Mouse (Mus musculus): Measurements from ENCODE around the gene Lmntd2. TPM values are rescaled to one million over a fixed set of nuclear protein-coding genes. Genes with fewer than 3 reads are reported as not detected.
A peak's percentile ranks its signal among the peaks of the same experiment; 100 is the strongest.

Gene Lmntd2
- polyA plus RNA-seq, 1 experiment from 2014 or later = 2.5 TPM

DNA sequence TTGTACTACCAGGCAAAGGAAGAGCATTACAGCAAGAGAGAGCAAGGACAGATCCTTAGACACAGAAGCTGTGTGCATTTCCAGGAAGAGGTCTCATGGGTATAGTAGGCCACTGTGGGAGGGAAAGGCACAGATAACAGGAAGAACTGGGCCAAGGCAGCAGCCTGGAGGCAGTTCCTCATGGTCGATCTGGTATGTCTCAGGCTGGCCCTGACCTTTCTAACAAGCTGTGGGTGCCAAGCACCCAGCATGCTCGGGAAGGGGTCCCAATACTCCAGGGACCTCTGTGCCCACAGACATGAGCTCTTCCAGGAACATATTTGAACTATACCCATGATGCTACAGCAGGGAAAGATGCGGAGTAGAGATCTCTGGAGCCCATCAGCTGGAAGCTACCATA is 9.3 kb downstream of the Lmntd2 start:
- Histone ChIP-seq H3K4me2 (ENCODE audit: low read depth, low read length) (no peak overlapping the region), H3K4me1 (ENCODE audit: control insufficient read depth, insufficient read depth, low read length) (no peaks in the 10 kb centered on the region), H3K4me3 (ENCODE audit: low read depth, low read length) (no peak overlapping the region), H3K9ac (replicated peaks; ENCODE audit: low read length) (no peak overlapping the region), H3K9me3 (replicated peaks; ENCODE audit: control insufficient read depth, low read length) (no peaks in the 10 kb centered on the region), H3K36me3 (replicated peaks; ENCODE audit: control insufficient read depth, insufficient read depth, low read depth, low read length) (no peaks in the 10 kb centered on the region; the same call in 1 of the 2 replicates), H3K27me3 (ENCODE audit: control insufficient read depth, insufficient read depth, low read length) (no peaks in the 10 kb centered on the region), H3K27ac (replicated peaks; ENCODE audit: low read depth, low read length) (no peak overlapping the region)
- DNase-seq (ENCODE audit: low spot score) (no peak), ATAC-seq (replicated peaks; ENCODE audit: insufficient number of reproducible peaks, low FRiP score, low TSS enrichment, low read depth) (no peak)
- 77% methylated on average over 3 of the region's 3 CpGs for WGBS

DNA sequence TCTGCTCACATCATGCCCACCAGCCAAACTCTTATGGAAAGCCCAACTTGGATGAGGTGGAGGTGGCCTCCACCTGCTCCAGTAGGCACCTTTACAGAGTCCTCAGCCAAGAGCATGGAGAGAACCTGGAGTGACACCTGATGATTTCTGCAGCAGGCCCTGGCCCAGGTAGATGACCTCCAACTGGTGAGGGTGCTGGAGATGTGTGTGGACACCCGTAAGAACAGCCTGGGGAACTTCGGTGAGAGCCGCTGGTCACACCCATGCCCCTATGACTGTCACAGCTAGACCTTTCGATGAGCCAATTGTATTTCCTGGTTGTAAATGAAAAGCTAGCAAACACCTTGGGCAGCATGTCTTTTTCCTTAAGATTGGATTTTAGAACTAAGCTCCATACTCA is 15.8 kb downstream of the Lmntd2 start:
- no peak for ATAC-seq (replicated peaks; ENCODE audit: insufficient number of reproducible peaks, low FRiP score, low TSS enrichment, low read depth)
- WGBS = 96% methylated on average over 4 of the region's 4 CpGs
- no peak overlapping the region; the same call in 1 of the 2 replicates for H3K9ac ChIP-seq (replicated peaks; ENCODE audit: low read length)

DNA sequence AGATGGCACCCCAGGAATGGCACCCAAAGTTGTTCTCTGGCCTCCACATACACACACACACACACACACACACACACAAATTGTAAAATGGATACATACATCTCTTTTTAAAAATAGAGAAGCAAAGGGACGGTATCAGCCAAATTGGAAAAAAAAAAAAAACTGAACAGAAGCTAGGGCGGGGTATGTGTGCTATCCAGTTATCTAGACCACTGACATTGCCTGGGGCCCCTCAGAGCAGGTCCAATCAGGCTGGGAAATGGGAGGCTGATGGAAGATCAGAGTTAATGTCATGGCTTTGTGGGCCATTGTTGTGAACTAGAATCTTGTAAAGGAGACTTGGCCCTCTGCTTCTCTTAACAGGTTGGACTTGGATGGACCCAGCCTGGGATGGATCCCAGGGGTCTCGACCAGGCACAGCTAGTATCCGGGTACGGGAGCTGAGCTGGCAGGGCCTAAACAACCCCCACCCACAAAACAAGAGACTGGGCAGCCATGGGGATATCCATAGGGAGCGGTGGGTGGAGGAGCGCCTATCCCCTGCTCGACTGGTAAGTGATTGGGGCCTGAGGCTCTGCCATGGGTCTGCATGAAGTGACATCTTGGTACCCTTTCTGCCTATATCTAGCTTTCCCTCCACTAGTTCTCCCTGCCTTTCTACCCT is 17.1 kb downstream of the Lmntd2 start:
- Histone ChIP-seq H3K4me1 (ENCODE audit: control insufficient read depth, insufficient read depth, low read length) (peaks cover 3% of the 10 kb centered on the region; the same call in 1 of the 2 replicates), H3K27me3 (ENCODE audit: control insufficient read depth, insufficient read depth, low read length) (no peaks in the 10 kb centered on the region), H3K4me2 (ENCODE audit: low read depth, low read length) (no peak overlapping the region), H3K9ac (replicated peaks; ENCODE audit: low read length) (no peak overlapping the region), H3K9me3 (replicated peaks; ENCODE audit: control insufficient read depth, low read length) (no peaks in the 10 kb centered on the region), H3K4me3 (ENCODE audit: low read depth, low read length) (no peak overlapping the region), H3K27ac (replicated peaks; ENCODE audit: low read depth, low read length) (no peak overlapping the region), H3K36me3 (replicated peaks; ENCODE audit: control insufficient read depth, insufficient read depth, low read depth, low read length) (no peaks in the 10 kb centered on the region; the same call in 1 of the 2 replicates)
- WGBS = 90% methylated on average over 8 of the region's 8 CpGs
- DNase-seq (ENCODE audit: low spot score) (no peak), ATAC-seq (replicated peaks; ENCODE audit: insufficient number of reproducible peaks, low FRiP score, low TSS enrichment, low read depth) (no peak)

More for the DNA sequence above, 15.8 kb downstream of the Lmntd2 start:
- Histone ChIP-seq H3K9me3 (replicated peaks; ENCODE audit: control insufficient read depth, low read length) (no peaks in the 10 kb centered on the region), H3K4me2 (ENCODE audit: low read depth, low read length) (no peak overlapping the region), H3K36me3 (replicated peaks; ENCODE audit: control insufficient read depth, insufficient read depth, low read depth, low read length) (no peaks in the 10 kb centered on the region), H3K4me1 (ENCODE audit: control insufficient read depth, insufficient read depth, low read length) (no peaks in the 10 kb centered on the region), H3K4me3 (ENCODE audit: low read depth, low read length) (no peak overlapping the region), H3K27ac (replicated peaks; ENCODE audit: low read depth, low read length) (no peak overlapping the region), H3K27me3 (ENCODE audit: control insufficient read depth, insufficient read depth, low read length) (no peaks in the 10 kb centered on the region)
- DNase-seq (ENCODE audit: low spot score) = no peak

DNA sequence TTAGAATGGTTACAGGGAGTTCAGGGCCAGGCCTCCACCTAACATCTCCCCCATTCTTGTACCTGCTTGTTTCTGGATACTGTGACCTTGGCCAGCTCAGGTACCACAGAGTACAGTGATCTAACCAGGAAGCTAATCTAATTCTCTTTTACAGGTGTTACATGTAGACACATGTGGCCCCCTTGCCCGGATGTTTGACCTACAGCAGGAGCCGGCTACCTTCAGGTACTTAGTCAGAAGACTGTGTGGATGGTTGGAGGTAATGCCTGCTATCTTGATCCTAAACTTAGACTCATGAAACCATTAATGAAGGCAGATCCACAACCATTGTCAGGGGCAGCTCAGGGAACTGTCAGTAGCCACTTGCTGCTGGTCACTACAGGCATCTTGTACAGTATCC is 18.1 kb downstream of the Lmntd2 start:
- Histone ChIP-seq H3K4me2 (ENCODE audit: low read depth, low read length) (no peak overlapping the region), H3K4me3 (ENCODE audit: low read depth, low read length) (no peak overlapping the region), H3K4me1 (ENCODE audit: control insufficient read depth, insufficient read depth, low read length) (peaks cover 3% of the 10 kb centered on the region; the same call in 1 of the 2 replicates), H3K9ac (replicated peaks; ENCODE audit: low read length) (no peak overlapping the region), H3K27ac (replicated peaks; ENCODE audit: low read depth, low read length) (no peak overlapping the region), H3K36me3 (replicated peaks; ENCODE audit: control insufficient read depth, insufficient read depth, low read depth, low read length) (peaks cover 1% of the 10 kb centered on the region), H3K9me3 (replicated peaks; ENCODE audit: control insufficient read depth, low read length) (no peaks in the 10 kb centered on the region), H3K27me3 (ENCODE audit: control insufficient read depth, insufficient read depth, low read length) (no peaks in the 10 kb centered on the region)
- WGBS = 89% methylated on average over 2 of the region's 2 CpGs
- no peak for ATAC-seq (replicated peaks; ENCODE audit: insufficient number of reproducible peaks, low FRiP score, low TSS enrichment, low read depth)
- no peak for DNase-seq (ENCODE audit: low spot score)

DNA sequence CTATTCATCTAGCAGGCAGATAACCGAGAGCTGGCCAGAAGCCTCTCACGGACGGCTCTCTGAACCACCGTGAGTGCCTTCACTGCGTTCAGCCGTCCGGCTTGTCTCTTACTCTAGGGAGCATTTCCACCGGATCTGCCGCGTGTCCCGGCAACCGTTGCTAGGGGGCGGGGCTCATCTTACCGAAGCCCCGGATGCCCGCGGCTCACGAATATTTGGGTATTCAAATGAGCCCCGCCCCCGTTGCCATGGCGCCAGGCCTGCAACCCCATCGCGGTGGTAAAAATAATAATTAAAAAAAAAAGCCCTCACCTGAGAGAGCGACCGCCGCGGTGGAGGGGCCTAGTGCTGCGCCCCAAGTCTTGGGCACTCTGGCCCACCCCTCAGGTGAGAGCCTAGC is 19.1 kb downstream of the Lmntd2 start:
- WGBS = 1% methylated on average over 28 of the region's 28 CpGs
- ATAC-seq (replicated peaks; ENCODE audit: insufficient number of reproducible peaks, low FRiP score, low TSS enrichment, low read depth) (peak; percentile 35), DNase-seq (ENCODE audit: low spot score) (peak; percentile 97)
- Histone ChIP-seq H3K9me3 (replicated peaks; ENCODE audit: control insufficient read depth, low read length) (no peaks in the 10 kb centered on the region), H3K4me2 (ENCODE audit: low read depth, low read length) (peak overlapping the region; percentile 75), H3K27ac (replicated peaks; ENCODE audit: low read depth, low read length) (peak overlapping the region; percentile 31), H3K9ac (replicated peaks; ENCODE audit: low read length) (peak overlapping the region; percentile 54), H3K4me3 (ENCODE audit: low read depth, low read length) (peak overlapping the region; percentile 88), H3K27me3 (ENCODE audit: control insufficient read depth, insufficient read depth, low read length) (no peaks in the 10 kb centered on the region), H3K36me3 (replicated peaks; ENCODE audit: control insufficient read depth, insufficient read depth, low read depth, low read length) (peaks cover 3% of the 10 kb centered on the region), H3K4me1 (ENCODE audit: control insufficient read depth, insufficient read depth, low read length) (peaks cover 3% of the 10 kb centered on the region; the same call in 1 of the 2 replicates)

DNA sequence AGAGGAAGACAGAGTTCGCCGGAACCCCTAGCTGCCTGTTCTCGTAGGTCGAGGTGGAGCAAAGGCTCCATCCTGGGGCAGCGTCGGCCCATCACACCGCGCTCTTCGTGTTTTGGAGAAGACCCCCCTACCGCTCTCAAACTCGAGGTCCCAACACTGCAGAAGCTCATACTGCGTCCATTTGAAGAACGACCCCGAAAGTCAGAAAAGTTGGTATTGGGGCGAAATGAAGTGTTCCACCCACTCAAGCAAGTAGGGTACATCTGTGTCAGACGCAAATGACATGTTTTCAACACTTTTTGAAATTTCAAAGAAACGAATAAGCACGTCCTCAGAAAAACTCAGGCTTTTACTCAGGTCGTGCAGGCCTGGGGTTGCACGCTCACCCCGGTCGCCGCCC is 19.5 kb downstream of the Lmntd2 start:
- Histone ChIP-seq H3K27me3 (ENCODE audit: control insufficient read depth, insufficient read depth, low read length) (no peaks in the 10 kb centered on the region), H3K4me1 (ENCODE audit: control insufficient read depth, insufficient read depth, low read length) (peaks cover 3% of the 10 kb centered on the region; the same call in 1 of the 2 replicates), H3K9me3 (replicated peaks; ENCODE audit: control insufficient read depth, low read length) (no peaks in the 10 kb centered on the region), H3K36me3 (replicated peaks; ENCODE audit: control insufficient read depth, insufficient read depth, low read depth, low read length) (peaks cover 3% of the 10 kb centered on the region), H3K4me3 (ENCODE audit: low read depth, low read length) (peak overlapping the region; percentile 88), H3K9ac (replicated peaks; ENCODE audit: low read length) (peak overlapping the region; percentile 54), H3K27ac (replicated peaks; ENCODE audit: low read depth, low read length) (peak overlapping the region; percentile 31), H3K4me2 (ENCODE audit: low read depth, low read length) (peak overlapping the region; percentile 75)
- ATAC-seq (replicated peaks; ENCODE audit: insufficient number of reproducible peaks, low FRiP score, low TSS enrichment, low read depth) (no peak; the same call in 1 of the 2 replicates), DNase-seq (ENCODE audit: low spot score) (no peak)
- WGBS = under 1% methylated on average over 23 of the region's 23 CpGs

DNA sequence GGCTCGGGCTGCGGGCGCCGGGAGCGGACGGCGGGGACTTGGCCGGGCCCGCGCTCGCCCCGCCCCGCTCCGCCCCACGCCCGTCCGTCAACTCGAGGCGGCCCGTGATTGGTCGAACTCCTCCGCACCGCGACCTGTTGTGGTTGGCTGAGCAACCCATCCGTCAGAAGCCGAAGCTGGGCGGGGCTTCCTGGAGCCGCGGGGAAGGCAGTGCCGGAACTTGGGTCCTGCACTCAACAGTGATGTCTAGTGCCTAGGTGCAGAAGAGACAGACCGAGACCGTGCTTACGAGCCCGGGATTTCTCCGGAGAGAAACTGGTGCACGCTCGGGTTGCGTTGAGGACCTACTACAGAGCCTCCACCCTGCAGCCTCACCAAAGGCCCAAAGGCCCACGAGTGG is 19.9 kb downstream of the Lmntd2 start, which contains the start of the genes Hras and Lrrc56:
Gene Hras, minus strand, starts transcription at position 58 of the 400 bp plus-strand sequence.
Gene Lrrc56, plus strand, starts transcription at position 210 of the 400 bp plus-strand sequence.
- WGBS = 0% methylated on average over 26 of the region's 39 CpGs
- H3K27me3 ChIP-seq (ENCODE audit: control insufficient read depth, insufficient read depth, low read length) = no peaks in the 10 kb centered on the region
- H3K4me3 ChIP-seq (ENCODE audit: low read depth, low read length) = peak within 1 kb of the TSS; percentile 88
- DNase-seq (ENCODE audit: low spot score) (peak; percentile 99), ATAC-seq (replicated peaks; ENCODE audit: insufficient number of reproducible peaks, low FRiP score, low TSS enrichment, low read depth) (peak; percentile 92)
- H3K9ac ChIP-seq (replicated peaks; ENCODE audit: low read length) = peak within 1 kb of the TSS; percentile 88
- peak within 1 kb of the TSS; percentile 87 for H3K4me2 ChIP-seq (ENCODE audit: low read depth, low read length)
- H3K9me3 ChIP-seq (replicated peaks; ENCODE audit: control insufficient read depth, low read length) = no peaks in the 10 kb centered on the region
- H3K4me1 ChIP-seq (ENCODE audit: control insufficient read depth, insufficient read depth, low read length) = peaks cover 3% of the 10 kb centered on the region; the same call in 1 of the 2 replicates
- peaks cover 3% of the 10 kb centered on the region for H3K36me3 ChIP-seq (replicated peaks; ENCODE audit: control insufficient read depth, insufficient read depth, low read depth, low read length)
- H3K27ac ChIP-seq (replicated peaks; ENCODE audit: low read depth, low read length) = peak within 1 kb of the TSS; percentile 59

DNA sequence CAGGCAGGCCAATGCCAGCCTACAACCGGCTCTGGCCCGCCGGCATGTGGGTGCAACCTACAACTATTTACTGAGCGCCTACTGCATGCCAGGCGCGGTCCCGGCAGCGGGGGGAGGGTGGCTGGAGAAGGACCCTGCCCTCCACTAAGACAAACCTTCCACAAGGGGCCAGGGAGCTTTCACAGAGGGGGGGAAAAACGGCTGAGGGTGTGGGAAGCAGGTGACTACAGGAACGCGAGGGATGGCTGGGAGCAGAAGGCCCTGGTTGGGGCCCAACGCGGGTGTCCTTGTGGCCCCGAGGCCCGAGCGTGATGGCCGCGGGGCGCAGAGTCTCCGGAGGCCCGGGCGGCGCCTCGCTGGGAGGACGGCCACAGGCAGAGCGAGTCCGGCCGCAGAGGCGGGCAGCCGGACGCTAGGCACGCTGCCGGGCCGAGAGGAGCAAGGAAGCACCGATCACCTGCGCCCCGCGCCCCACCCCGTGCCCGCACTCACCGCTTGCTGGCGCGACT is 20.5 kb downstream of the Lmntd2 start:
- H3K4me3 ChIP-seq (ENCODE audit: low read depth, low read length) = peak overlapping the region; percentile 88
- ATAC-seq (replicated peaks; ENCODE audit: insufficient number of reproducible peaks, low FRiP score, low TSS enrichment, low read depth) (peak; percentile 17; the same call in 1 of the 2 replicates), DNase-seq (ENCODE audit: low spot score) (no peak)
- no peaks in the 10 kb centered on the region for H3K27me3 ChIP-seq (ENCODE audit: control insufficient read depth, insufficient read depth, low read length)
- H3K36me3 ChIP-seq (replicated peaks; ENCODE audit: control insufficient read depth, insufficient read depth, low read depth, low read length) = peaks cover 3% of the 10 kb centered on the region
- peak overlapping the region; percentile 59; the same call in 1 of the 2 replicates for H3K27ac ChIP-seq (replicated peaks; ENCODE audit: low read depth, low read length)
- H3K4me1 ChIP-seq (ENCODE audit: control insufficient read depth, insufficient read depth, low read length) = peaks cover 3% of the 10 kb centered on the region; the same call in 1 of the 2 replicates
- H3K4me2 ChIP-seq (ENCODE audit: low read depth, low read length) = peak overlapping the region; percentile 87
- H3K9ac ChIP-seq (replicated peaks; ENCODE audit: low read length) = peak overlapping the region; percentile 88
- H3K9me3 ChIP-seq (replicated peaks; ENCODE audit: control insufficient read depth, low read length) = no peaks in the 10 kb centered on the region
- under 1% methylated on average over 41 of the region's 43 CpGs for WGBS

Data from embryonic facial prominence, embryonic 11.5 days (tissue).